Mouse (Mus musculus) stomach, embryonic 14.5 days (tissue): ENCODE measurements around the gene Unc119b. TPM values are rescaled to one million over a fixed set of nuclear protein-coding genes. Genes with fewer than 3 reads are reported as not detected.
A peak's percentile ranks its signal among the peaks of the same experiment; 100 is the strongest.
"Not testable (repeated sequence)": the region's sequence is repeated elsewhere in the genome, so short reads cannot be mapped to it uniquely, and the experiment has no call there.

Experiments used
- ATAC-seq: fragments of 200-750 bp; cut with Nextera tagmentation; 2 replicates; pipeline ENCODE4 v1.8.0; 2017; ENCODE audit warnings: low read depth, moderate TSS enrichment; ENCODE audit not compliant: insufficient number of reproducible peaks, insufficient read depth, low FRiP score
- H3K27ac ChIP-seq: fragments of 300-500 bp; sonication (generic); 2 replicates; pipeline ENCODE4 v1.5.1; 2014; ENCODE audit warnings: mild to moderate bottlenecking, low read length, moderate library complexity, mixed read lengths
- H3K27me3 ChIP-seq: fragments of 300-500 bp; sonication (generic); 2 replicates; pipeline ENCODE4 v1.6.1; 2014; ENCODE audit warnings: low read length, control low read depth, mixed read lengths; ENCODE audit not compliant: control insufficient read depth, insufficient read depth
- H3K36me3 ChIP-seq: fragments of 300-500 bp; sonication (generic); 2 replicates; pipeline ENCODE4 v1.6.1; 2014; ENCODE audit warnings: mild to moderate bottlenecking, control low read depth, low read length, moderate library complexity, mixed read lengths; ENCODE audit not compliant: control insufficient read depth, insufficient read depth
- H3K4me1 ChIP-seq: fragments of 300-500 bp; sonication (generic); 2 replicates; pipeline ENCODE4 v1.6.1; 2014; ENCODE audit warnings: low read length, control low read depth, mixed read lengths; ENCODE audit not compliant: control insufficient read depth, insufficient read depth
- H3K4me2 ChIP-seq: fragments of 300-500 bp; sonication (generic); replicated peaks from 2 replicates; pipeline ENCODE4 v1.6.1; 2014; ENCODE audit warnings: low read depth, low read length, control low read depth
- H3K4me3 ChIP-seq: fragments of 300-500 bp; sonication (generic); 2 replicates; pipeline ENCODE4 v1.5.1; 2014; ENCODE audit warnings: low read depth, low read length, control low read depth
- H3K9ac ChIP-seq: fragments of 300-500 bp; sonication (generic); replicated peaks from 2 replicates; pipeline ENCODE4 v1.6.1; 2014; ENCODE audit warnings: low read depth, mild to moderate bottlenecking, control low read depth, low read length, moderate library complexity, mixed read lengths
- H3K9me3 ChIP-seq: fragments of 300-500 bp; sonication (generic); 2 replicates; pipeline ENCODE4 v1.6.1; 2016; ENCODE audit warnings: low read depth, low read length, control low read depth; ENCODE audit not compliant: control insufficient read depth
- WGBS: fragments of 180-500 bp; shearing (Covaris S2); extraction: QIAGEN DNeasy Blood & Tissue Kit; methylation state at CpG from one replicate; pipeline ENCODE4 v1.1.7; 2014; 5-methylcytosine and 5-hydroxymethylcytosine counted together
- polyA plus RNA-seq: library from polyadenylated mRNA; unstranded; fragments of >200 nt; fragmentation: Nextera tagmentation; extraction: Ambion mirVana; gene quantifications from 2 replicates; pipeline ENCODE4 v1.2.1, GENCODE M21; 2014

Gene Unc119b
- polyA plus RNA-seq, 1 experiment from 2014 or later: 26.3 TPM

DNA sequence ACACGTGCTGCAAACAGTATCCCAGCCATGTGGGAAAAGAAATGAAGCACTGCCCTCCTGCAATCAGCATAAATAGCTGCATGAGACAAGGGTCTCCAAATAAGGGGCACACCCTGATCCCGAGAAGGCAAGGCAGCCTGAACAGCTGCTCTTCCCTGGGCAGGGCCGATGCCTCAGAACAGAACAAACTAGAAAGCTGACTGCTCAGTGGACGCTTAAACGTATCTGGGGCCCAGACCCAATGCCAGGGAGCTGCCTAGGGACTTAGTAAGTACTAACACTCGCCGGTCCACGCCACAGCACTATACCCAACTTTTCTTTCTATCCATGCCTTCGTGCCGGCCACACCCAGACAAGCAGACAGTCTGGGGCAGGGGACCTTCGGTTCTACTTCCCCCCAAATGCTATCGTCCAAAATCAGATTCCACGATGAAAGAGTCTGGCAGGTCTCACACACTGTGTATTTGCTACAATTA is 20.4 kb upstream of the Unc119b start:
- Histone ChIP-seq H3K9ac (peak overlapping the region; percentile 36; the same call in 1 of the 2 replicates), H3K27me3 (no peaks in the 10 kb centered on the region), H3K4me1 (peaks cover 40% of the 10 kb centered on the region), H3K36me3 (peaks cover 17% of the 10 kb centered on the region), H3K4me3 (peak overlapping the region; percentile 100; the same call in 1 of the 2 replicates), H3K4me2 (peak overlapping the region; percentile 86), H3K27ac (peak overlapping the region; percentile 6; the same call in 1 of the 2 replicates), H3K9me3 (no peaks in the 10 kb centered on the region)
- ATAC-seq: no peak
- 56% methylated on average over 13 of the region's 13 CpGs for WGBS

DNA sequence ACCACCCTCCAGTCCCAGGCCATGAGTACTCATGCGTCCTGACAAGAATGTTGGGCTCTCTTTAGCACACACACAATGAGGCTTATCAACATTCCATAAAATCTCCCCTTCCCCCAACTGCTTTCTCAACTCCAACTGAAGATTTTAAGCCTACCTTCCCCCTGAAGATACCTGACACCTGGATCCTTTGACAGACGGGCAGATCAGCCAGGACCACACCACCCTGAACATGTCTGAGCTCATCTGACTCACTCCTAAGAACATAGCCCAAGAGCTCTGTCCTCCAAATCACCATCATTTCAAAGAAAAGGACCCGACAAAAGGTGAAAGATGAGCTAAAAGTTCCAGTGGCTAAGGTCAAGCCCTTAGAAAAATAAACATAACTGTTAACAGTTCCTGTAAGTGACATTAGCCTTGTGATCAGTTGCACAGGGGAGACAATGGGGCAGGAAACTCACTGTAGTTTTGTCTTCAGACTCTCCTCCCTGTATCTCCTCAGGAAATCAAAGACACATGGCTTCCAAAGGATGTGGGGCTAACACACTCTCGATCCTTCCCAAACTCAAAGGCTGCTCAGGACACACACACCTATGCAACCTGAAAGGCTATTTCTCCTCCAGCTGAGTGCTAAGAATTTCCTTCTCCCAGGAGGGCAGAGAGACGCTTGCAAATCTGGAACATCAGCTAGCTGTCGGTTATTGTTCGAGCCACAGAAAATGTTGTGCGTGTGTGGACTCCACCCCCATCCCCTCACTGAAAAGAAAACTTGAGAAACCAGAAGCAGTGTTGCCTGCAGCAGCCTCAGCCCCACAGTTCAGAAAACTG is 17.6 kb upstream of the Unc119b start:
- ATAC-seq: no peak
- H3K9me3 ChIP-seq: no peaks in the 10 kb centered on the region
- peaks cover 40% of the 10 kb centered on the region for H3K4me1 ChIP-seq
- H3K9ac ChIP-seq: 0 out of 2 replicates have a peak overlapping the region, but pooled peaks have one; percentile 4
- no peak overlapping the region for H3K4me3 ChIP-seq
- peaks cover 44% of the 10 kb centered on the region for H3K36me3 ChIP-seq
- H3K4me2 ChIP-seq: no peak overlapping the region
- no peak overlapping the region for H3K27ac ChIP-seq
- 31% methylated on average over 8 of the region's 8 CpGs for WGBS
- H3K27me3 ChIP-seq: no peaks in the 10 kb centered on the region

DNA sequence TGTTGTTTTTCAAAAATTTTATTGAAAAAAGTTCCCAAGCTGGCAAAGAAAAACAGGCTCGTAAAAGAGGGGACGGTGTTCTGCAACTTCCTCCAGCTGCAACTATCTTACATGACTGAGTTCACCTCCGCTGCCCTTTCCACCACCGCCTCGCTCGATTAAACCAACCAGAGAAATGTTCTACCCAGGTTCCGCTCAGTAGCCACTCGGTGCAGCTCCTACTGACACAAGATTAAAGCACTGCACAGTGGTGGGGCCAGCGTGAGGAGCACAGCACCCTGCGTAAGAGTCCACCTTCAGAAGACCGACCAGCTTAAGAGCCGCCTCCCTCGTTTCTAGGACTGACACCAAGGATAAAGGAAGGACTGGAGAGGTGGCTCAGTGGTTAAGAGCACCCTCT is 16.7 kb upstream of the Unc119b start:
- Histone ChIP-seq H3K27ac (no peak overlapping the region), H3K9ac (no peak overlapping the region), H3K4me2 (no peak overlapping the region), H3K36me3 (peaks cover 53% of the 10 kb centered on the region), H3K4me3 (no peak overlapping the region), H3K27me3 (no peaks in the 10 kb centered on the region), H3K9me3 (no peaks in the 10 kb centered on the region), H3K4me1 (peaks cover 40% of the 10 kb centered on the region)
- no peak for ATAC-seq
- WGBS: 86% methylated on average over 13 of the region's 13 CpGs

DNA sequence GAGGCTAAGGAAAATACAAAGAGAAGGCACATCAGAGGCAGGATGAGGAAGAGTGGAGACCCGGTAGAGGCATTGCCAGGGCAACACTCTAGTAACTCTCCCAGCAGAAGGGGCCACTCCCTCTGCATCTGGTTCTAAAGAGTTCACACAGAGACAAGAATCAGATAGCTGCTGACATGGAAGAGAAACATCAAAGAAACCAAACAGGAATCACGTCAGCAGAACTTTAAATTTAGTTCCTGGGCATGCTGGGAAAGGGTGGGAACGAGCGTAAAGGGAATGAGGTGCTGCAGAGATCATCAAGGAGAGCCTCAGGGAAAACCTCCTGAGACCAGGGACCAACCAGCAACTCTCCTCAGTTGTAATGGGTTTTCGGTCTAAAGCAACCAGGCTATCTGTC is 16.2 kb upstream of the Unc119b start:
- no peak for ATAC-seq
- Histone ChIP-seq H3K27me3 (no peaks in the 10 kb centered on the region), H3K4me2 (no peak overlapping the region), H3K9ac (no peak overlapping the region), H3K4me1 (peaks cover 35% of the 10 kb centered on the region), H3K4me3 (no peak overlapping the region), H3K27ac (no peak overlapping the region), H3K9me3 (no peaks in the 10 kb centered on the region), H3K36me3 (peaks cover 56% of the 10 kb centered on the region)
- 86% methylated on average over 5 of the region's 5 CpGs for WGBS

DNA sequence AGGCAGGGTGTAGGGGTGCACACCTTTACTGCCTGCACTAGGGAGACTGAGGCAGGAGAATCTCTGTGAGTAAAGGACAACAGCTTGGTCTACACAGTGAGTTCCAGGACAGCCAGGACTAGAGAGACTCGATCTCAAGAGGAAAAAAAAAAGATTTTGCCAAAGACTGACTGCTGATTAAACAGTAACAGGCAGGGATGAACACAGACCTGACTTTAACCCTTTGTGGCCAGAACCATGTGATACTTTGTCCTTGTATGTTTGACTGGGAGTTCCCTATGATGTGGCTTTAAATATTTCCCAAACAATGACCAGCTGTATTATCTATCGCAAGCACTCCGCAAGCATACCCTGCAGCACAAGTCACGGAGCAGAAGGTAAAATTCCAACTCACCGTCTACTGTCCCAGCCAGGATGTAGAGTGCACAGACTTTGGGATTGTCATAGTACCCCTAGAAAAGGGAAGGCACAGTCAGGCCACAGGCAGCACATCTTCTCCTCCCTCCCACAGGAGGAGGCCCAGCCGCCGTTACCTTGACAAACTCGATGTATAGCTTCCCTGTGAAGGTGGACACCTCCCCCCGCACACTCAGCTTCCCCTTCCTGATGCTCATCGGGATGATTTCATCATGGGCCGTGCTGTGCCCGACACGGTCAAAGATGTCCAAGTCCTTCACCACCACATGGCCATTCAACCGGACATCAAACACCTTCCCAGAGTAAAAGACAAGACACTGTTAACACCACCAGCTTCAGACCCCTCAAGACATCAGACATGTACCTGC is 15.1 kb upstream of the Unc119b start:
- H3K9ac ChIP-seq: no peak overlapping the region
- no peak overlapping the region for H3K4me3 ChIP-seq
- no peak overlapping the region for H3K4me2 ChIP-seq
- no peaks in the 10 kb centered on the region for H3K27me3 ChIP-seq
- H3K27ac ChIP-seq: no peak overlapping the region
- H3K36me3 ChIP-seq: peaks cover 61% of the 10 kb centered on the region
- no peaks in the 10 kb centered on the region for H3K9me3 ChIP-seq
- WGBS: 89% methylated on average over 14 of the region's 14 CpGs
- no peak for ATAC-seq
- H3K4me1 ChIP-seq: peaks cover 24% of the 10 kb centered on the region; the same call in 1 of the 2 replicates

DNA sequence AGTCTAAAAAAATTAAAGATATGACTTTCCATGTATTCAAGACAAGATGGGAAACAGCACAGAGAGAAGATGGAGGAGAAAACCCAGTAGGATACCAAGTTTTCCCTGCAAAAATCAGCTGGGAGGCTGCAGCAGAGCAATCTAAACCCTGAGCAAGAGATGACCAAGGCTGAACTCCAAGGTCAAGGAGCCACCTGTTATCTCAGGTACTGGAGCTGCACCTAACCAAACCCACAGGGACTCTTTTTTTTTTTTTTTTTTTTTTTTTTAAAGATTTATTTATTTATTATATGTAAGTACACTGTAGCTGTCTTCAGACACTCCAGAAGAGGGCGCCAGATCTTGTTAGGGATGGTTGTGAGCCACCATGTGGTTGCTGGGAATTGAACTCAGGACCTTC is 14.1 kb upstream of the Unc119b start:
- peaks cover 15% of the 10 kb centered on the region; the same call in 1 of the 2 replicates for H3K4me1 ChIP-seq
- H3K27me3 ChIP-seq, H3K9ac ChIP-seq, H3K27ac ChIP-seq, H3K4me3 ChIP-seq, H3K4me2 ChIP-seq, H3K9me3 ChIP-seq, ATAC-seq: not testable (repeated sequence)
- WGBS: no CpG with 5 or more reads among the region's 1 CpGs
- peaks cover 65% of the 10 kb centered on the region for H3K36me3 ChIP-seq

DNA sequence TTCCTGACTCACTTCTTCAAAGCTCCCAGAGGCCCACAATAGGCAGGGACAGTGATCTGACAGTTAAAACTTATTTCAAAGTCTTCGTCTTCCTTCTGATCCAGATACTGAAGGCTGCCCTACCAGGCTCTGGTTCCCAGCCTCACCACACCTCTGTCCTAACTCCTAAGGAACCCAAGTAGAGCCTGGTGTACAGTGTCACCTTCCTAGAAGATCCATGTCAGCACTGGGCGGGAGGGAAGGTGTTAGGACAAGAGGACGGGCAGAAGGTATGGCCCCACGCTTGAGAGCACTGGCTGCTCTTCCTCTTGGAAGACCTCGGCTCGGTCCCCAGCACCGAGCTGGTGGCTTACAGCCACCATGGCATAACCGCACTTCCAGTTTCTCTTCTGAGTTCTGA is 13.6 kb upstream of the Unc119b start:
- Histone ChIP-seq H3K4me2 (no peak overlapping the region), H3K9me3 (no peaks in the 10 kb centered on the region), H3K36me3 (peaks cover 63% of the 10 kb centered on the region), H3K4me3 (no peak overlapping the region), H3K27ac (no peak overlapping the region), H3K9ac (no peak overlapping the region), H3K27me3 (no peaks in the 10 kb centered on the region), H3K4me1 (peaks cover 10% of the 10 kb centered on the region; the same call in 1 of the 2 replicates)
- 93% methylated on average over 8 of the region's 8 CpGs for WGBS
- ATAC-seq: no peak

DNA sequence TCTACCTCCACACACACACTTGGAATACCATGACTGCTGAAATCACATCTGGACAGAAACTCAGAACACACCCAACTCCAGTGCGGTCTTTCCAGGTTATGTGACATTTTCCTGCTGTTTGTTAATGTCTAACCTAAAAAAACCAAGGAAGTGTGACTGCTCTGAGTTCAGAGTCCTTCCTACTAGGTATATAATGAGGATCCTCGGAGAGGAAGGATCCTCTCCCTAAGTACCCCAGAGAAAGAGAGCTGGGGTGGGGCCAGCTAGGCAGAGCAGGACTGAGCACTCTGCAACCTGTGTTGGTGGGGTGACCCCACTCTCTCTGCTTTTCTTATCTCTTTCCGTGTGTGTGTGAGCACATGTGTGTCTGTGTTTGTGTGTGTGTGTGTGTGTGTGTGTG is 12.6 kb upstream of the Unc119b start:
- H3K36me3 ChIP-seq: peaks cover 59% of the 10 kb centered on the region
- WGBS: 87% methylated on average over 3 of the region's 3 CpGs
- no peak overlapping the region for H3K9ac ChIP-seq
- no peak overlapping the region for H3K4me2 ChIP-seq
- no peaks in the 10 kb centered on the region for H3K27me3 ChIP-seq
- no peaks in the 10 kb centered on the region for H3K9me3 ChIP-seq
- ATAC-seq: no peak
- no peak overlapping the region for H3K4me3 ChIP-seq
- no peaks in the 10 kb centered on the region for H3K4me1 ChIP-seq
- no peak overlapping the region for H3K27ac ChIP-seq
